Mouse (Mus musculus): ENCODE measurements around the gene Cfap46.

- no peak for TF ChIP-seq CTCF (IDR thresholded peaks at IDR 0.05; ENCODE audit: low read depth, low read length)
- TF ChIP-seq POLR2A (IDR thresholded peaks at IDR 0.05; ENCODE audit: extremely low read depth, insufficient read depth, low read length): no peak
Observed at GRCm38 (mm10) chr7:139566533-139566932, 117.1 kb downstream of the Cfap46 start.

Measured in liver, adult 2 months (tissue).